Mouse (Mus musculus) brain, embryonic 14.5 days (tissue): ENCODE data around the gene Bmper.

ENCODE experiments used
- CTCF ChIP-seq: fragments of 200-500 bp; IDR thresholded peaks from 2 replicates; pipeline ENCODE4 v1.5.1; 2012; ENCODE audit warnings: inconsistent platforms, mild to moderate bottlenecking, moderate library complexity, borderline replicate concordance; ENCODE audit not compliant: insufficient read depth, insufficient read length; ENCODE audit errors: extremely low read depth
- POLR2A ChIP-seq: fragments of 200-500 bp; IDR thresholded peaks from 2 replicates; pipeline ENCODE4 v1.6.1; 2012; ENCODE audit warnings: mild to moderate bottlenecking, inconsistent platforms, borderline replicate concordance; ENCODE audit not compliant: poor library complexity, insufficient read depth, insufficient read length, severe bottlenecking; ENCODE audit errors: extremely low read depth

DNA sequence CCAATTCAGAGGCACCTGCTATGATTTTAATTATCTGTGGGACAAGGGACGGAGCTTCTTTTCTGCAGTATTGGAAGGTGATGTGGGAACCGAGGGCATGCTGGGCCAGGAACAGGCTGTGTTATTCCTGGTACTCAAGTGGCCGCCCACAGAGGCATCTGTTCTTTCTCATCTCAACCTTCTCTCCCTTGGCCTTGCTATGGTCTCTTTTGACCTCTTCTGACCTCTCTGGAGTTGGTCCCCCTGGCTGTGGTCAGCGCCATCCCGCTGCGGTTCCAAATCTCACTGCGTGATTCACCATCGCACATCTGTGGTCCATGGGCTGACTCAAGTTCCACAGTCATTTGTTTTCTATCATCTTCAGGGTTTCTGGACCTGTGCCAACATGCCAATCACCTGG lies 77.5 kb downstream of the Bmper start:
- TF ChIP-seq CTCF (no peak), POLR2A (no peak)
